Mouse (Mus musculus) kidney, adult 18-20 months (tissue): ENCODE results near the gene Prph2.
A peak's percentile ranks its signal among the peaks of the same experiment; 100 is the strongest.

Experiments used
- DNase-seq: peaks from one replicate; pipeline ENCODE4 v3.0.0; 2021

Prph2 gene

GRCm38 (mm10) chr17:46895426-46895825 is 14.8 kb upstream of the Prph2 start:
- no peak for DNase-seq

DNA sequence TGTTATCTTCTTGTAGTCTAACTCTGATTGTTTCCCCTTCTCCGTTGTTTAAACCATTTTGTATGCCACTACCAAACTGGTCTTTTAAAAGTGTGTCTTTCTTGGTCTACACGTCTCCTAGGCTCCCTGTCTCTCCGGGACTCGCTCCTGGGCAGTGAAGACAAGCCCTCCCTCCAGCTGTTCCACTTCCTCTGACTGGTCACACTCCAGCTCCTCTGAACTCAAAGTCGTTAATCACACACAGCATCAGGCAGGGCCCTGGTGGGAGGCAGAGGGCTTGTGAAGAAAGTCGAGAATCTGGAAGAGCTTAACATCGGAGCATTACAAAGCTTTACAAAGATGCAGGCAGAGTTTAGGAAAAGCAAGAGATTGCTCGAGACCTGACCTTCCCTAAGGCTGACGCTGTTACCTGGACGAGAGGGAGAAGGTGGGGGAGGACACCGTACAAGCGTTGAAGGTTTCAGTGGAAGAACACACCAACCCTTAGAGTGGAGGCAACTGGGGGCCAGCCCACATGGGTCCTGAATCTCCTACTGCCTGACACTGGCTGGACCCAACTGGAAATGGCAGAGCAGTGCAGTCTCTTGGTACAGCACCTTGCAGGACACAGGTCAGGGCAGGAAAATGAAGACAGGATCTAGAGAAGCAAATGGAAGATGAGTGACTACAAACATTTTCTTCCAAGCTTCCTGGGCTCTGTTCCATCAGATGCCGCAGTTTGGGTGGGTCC is 12.9 kb upstream of the Prph2 start:
- no peak for DNase-seq

DNA sequence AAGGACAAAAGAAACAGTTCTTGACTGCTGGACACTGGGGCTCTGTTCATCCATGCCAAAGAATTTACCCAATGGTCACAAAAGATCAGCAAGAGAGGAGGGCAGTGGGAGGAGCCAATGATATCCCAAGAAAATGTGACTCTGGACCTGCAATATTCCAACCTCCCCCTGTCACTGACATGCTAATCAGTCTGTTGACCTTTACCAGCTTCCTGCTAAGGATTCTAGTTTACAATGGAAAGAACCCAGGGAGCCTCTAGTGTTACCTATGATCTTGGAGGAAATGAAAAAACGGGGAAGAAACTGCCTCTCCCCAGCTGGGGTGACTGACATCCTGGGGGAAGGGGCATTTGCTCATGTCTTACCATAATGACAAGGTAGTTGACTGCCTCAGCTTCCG is 9.3 kb upstream of the Prph2 start:
- DNase-seq: no peak

DNA sequence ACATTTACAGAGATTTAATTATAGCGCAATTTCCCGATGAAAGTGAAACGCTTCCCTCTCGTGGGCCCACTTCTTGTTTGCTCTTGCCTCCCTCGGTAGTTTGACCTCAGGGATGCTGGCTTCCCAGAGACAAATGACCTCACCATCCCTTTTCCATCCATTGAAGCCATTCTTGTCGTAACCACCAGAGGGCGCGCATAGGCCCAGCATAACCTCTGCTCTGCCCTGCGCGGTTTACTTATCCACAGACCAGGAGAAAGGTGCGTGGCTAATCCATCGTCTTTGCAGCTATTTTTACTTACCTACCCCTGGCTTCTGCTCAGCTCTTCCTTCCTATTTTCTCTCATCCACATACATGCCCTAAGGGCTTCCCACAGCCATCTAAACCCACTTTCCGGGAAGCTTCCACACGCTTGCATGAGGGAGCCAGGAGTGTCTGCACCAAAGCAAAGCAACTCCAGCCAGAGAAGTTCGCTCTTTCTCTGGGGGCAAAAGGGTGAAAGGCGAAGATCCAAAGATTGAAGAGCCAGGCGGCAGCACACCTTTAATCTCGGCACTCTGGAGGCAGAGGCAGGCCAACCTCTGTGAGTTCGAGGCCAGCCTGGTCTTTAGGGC is 6.3 kb upstream of the Prph2 start:
- peak; percentile 81 for DNase-seq

GRCm38 (mm10) chr17:46912331-46912730 is 2.1 kb downstream of the Prph2 start:
- no peak for DNase-seq

DNA sequence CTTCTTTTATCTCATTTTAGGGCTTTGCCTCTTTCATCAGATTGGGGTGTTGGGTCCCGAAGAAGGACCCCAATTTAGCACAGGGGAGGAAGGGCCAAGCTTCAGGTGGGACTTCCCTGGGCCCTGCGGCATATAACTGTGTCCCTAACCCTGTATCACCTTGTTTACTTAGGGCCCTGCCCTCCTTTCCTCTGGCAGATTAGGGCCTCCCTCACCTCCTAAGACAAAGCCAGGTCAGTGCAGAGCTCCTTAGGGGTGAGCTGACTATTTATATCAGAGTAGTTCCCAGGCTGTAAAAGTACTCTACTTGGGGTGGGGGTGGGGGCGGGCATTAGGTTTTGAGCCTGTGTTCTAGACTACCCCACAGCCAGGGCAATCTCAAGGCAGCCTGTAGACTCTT is 4.9 kb downstream of the Prph2 start:
- DNase-seq: no peak

- DNase-seq: no peak
These were observed 8.7 kb downstream of the Prph2 start for GRCm38 (mm10) chr17:46918951-46919350.

DNA sequence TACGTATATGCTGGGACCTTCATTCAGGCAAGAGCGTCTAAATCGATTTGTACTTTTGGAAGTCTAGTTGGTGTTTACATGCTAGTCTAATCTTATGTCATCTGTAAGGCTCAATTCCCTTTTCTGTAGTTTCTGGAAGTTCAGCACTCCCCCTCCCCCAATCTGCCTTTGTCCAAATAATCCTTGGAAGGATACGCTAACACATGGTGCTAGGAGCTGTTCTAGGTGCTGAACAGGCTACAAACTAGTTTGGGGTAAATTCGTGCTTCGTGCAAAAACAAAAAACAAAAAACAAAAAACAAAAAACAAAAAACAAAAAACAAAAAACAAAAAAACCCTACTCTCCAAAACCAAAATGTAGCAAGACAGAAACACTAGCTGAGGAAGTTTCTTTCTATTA is 10.6 kb downstream of the Prph2 start:
- DNase-seq: no peak

- no peak for DNase-seq
These were observed 15.9 kb downstream of the Prph2 start for GRCm38 (mm10) chr17:46926192-46926591.

DNA sequence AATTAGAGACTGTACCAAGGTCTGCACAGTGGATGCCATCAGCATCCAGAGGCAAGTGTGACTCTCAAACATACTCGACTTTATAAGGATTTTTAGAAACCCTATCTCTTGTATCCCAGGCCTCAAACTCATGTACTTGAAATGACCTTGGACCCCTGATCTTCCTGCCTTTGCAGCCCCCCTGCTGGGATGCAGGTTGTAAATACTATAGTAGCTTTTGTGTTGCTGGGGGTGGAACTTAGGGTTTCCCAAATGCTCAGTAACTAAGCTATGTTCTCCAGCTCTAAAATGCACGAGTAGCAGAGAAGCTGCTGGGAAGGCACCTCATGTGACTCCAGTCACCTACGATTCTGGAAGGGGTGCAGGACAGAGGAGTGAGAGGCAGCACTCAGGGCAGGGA is 16.7 kb downstream of the Prph2 start:
- no peak for DNase-seq

DNA sequence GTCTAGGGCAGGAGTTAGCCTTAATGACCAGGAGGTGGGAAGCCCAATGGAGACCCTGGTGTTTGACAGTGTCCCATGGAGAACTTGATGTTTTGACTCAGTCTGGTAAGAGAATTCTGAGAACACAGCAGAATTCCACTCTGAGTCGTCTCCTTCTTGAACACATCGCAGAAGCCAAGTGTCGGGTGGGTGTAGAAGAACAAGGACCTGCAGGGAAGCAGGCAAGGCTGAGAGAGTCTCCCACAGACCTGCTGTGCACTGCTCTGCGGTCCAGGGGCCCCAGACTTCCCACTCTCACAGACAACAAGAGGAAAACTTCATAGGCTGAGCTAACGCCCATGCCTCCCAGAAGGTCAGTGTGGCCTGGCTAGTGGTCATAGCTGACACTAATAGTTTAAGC is 17.5 kb downstream of the Prph2 start:
- DNase-seq: no peak

GRCm38 (mm10) chr17:46929277-46929676 is 19.0 kb downstream of the Prph2 start:
- no peak for DNase-seq

DNA sequence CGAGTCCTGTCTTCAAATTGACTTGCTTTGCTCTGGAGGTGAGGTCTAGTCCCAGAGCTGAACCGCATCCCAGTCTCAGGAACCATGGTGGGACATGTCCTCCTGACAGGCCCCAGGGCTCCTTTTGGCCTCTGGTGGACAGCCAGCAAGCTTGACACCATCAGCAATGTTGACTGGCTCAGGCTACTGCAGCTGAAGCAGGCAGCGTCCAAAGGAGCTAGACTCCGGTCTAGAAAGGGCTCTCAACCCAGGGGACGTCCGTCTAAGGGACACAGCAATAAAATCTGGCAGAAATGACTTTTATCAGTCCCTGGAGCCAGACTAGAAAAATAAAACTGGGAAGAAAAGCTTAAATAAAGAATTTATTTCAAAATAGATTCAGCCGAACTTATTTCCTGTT is 19.6 kb downstream of the Prph2 start:
- DNase-seq: no peak

DNA sequence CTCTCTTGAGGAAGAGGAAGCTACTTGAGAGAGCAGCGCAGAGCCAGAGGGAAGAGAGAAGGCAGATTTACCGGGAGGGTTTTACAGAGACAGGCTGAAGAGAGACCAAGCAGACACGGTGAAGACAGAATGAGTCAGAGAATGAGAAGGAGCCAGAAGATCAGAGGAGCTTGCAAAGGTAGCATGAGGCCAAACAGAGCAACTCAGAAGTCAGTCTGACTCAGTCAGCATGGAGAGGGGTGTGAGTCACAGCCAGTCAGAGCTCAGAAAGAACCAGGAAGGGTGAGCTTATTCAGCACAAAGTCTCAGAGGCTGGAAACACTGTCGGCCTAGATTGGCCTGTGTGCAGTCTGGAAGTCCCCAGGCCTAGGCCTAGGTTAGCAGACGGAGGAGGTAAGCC is 22.7 kb downstream of the Prph2 start:
- no peak for DNase-seq

DNA sequence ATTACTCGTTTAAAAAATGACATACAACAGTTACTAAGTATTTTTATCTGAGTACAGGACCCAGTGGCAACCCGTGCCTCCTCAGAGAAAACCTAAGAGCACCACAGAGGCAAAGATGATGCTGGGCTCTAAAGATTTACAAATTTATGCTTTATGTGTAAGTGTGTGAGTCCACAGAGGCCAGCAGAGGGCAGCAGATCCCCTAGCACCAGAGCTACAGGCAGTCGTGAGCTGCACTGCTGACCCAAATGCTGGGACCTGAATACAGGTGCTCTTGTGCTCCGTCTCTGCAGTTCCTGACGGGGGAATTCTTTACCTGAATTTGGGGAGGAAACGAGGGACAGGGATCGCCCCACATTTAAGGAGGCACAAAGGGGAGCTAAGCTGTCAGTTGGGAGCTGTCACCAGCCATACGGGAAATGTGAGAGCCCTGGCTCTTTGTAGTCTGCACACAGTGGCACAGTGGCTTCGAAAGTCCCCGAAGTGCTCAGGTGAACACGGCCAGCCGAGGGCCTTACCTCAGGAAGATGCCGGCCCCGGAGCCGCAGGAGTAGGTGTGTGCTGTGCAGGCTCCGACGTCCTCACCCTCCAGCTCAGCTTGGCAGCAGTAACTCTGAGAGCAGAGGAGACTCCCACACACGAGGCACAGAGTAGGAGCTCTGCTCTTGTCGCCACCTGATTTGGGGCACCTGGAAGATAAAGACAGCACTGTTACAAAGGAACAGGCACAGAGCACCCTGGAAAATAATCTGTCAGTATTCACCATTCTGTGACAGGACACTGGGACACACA is 23.5 kb downstream of the Prph2 start:
- peak; percentile 63 for DNase-seq

DNA sequence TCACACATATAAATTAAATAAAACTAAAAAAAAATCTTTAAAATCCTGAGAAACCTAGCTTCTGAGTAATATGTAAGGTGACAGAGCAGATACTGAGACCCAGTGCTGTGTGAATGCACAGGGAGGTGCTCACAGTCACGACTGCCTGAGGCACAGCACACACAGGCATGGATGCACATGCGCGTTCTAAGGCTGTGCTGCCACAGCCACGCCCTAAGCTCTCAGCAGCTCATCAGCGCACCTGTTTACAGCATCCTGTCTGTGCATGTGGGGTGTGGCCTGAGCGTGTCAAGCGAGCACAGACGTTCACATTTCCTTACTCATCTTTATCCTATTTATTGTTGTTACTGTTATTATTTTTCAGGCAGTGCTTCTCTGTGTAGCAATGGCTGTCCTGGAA is 30.2 kb downstream of the Prph2 start:
- DNase-seq: no peak

DNA sequence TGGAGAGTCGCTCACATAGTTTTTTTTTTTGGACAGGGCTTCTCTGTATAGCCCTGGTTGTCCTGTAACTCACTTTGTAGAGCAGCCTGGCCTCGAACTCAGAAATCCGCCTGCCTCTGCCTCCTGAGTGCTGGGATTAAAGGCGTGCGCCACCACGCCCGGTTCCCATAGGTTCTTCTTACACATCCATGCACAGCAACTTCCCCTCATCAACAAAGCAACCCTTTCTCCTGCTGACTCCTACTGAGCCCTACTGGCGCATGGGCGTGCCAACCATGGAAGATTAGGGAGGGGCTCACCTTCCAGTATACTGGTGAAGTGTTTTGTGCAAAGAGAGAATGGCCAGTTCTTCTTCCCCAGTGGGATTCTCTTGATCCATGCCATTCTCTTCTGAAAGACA is 32.2 kb downstream of the Prph2 start:
- DNase-seq: no peak

- DNase-seq: no peak
These were observed 36.0 kb downstream of the Prph2 start for GRCm38 (mm10) chr17:46946276-46946675.

GRCm38 (mm10) chr17:46958045-46958444 is 47.8 kb downstream of the Prph2 start:
- DNase-seq: no peak

GRCm38 (mm10) chr17:46960216-46960615 is 50.0 kb downstream of the Prph2 start:
- no peak for DNase-seq

- no peak for DNase-seq
These were observed 51.9 kb downstream of the Prph2 start for GRCm38 (mm10) chr17:46962153-46962552.

- DNase-seq: no peak
These were observed 52.9 kb downstream of the Prph2 start for GRCm38 (mm10) chr17:46963186-46963585.

DNA sequence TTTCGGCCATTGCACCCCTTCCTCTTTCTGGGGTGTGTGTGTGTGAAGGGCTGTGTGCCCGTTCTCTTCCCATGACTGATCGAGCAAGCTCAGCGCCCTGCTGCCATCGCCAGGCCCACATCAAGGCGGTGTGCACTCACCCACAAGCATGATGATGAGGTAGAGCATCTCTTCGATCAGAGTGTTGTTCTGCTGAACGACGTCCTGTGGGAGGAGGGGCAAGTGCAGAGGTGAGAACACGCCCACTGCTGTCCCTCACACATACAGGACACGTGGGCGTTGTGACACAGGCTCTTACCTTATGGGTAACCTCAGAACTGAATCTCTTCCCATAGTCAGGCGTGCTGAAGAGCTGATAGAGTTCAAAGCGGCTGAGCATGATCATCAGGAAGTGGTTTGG is 56.6 kb downstream of the Prph2 start:
- DNase-seq: no peak

DNA sequence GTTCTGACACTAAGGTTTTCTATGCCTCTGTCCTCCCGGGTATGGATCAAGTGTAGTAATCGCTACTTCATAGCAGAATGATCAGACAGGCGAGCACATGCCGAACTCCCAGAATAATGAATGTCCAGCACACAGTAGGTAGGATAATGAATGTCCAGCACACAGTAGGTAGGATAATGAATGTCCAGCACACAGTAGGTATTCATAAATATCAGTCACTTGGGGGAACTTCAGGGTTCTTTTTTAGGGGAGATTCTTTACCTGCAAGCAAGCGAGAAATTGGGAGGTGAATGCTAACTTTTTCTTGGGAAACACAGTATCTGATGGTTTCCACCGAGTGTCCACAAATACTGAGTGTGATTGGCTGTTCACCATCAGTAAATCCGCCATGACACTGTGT is 62.3 kb downstream of the Prph2 start:
- no peak for DNase-seq
